Mouse (Mus musculus) heart, embryonic 16.5 days (tissue): ENCODE measurements at regions not wholly inside any gene's neighbourhood (a gene's known extent, or its start where the extent isn't known, plus 50 kb on each side); places are given as distances from the start of the nearest gene placed in this dataset.

Source experiments
- ATAC-seq: fragments of 200-750 bp; cut with Nextera tagmentation; replicated peaks from 2 replicates; pipeline ENCODE4 v1.8.0; 2017; ENCODE audit warnings: moderate number of reproducible peaks; ENCODE audit not compliant: insufficient read depth, low FRiP score; ENCODE audit errors: extremely low read depth
- H3K27ac ChIP-seq: fragments of 300-500 bp; sonication (generic); 2 replicates; pipeline ENCODE4 v1.5.1; 2014; ENCODE audit warnings: mild to moderate bottlenecking, low read length, control low read depth, moderate library complexity
- H3K27me3 ChIP-seq: fragments of 300-500 bp; sonication (generic); 2 replicates; pipeline ENCODE4 v1.6.1; 2014; ENCODE audit warnings: low read length, mixed read lengths; ENCODE audit not compliant: control insufficient read depth, insufficient read depth
- H3K36me3 ChIP-seq: fragments of 300-500 bp; sonication (generic); 2 replicates; pipeline ENCODE4 v1.6.1; 2014; ENCODE audit not compliant: control insufficient read depth, insufficient read depth
- H3K4me1 ChIP-seq: fragments of 300-500 bp; sonication (generic); 2 replicates; pipeline ENCODE4 v1.6.1; 2014; ENCODE audit warnings: low read length, mixed read lengths; ENCODE audit not compliant: control insufficient read depth, insufficient read depth
- H3K4me2 ChIP-seq: fragments of 300-500 bp; sonication (generic); 2 replicates; pipeline ENCODE4 v1.6.1; 2014; ENCODE audit warnings: low read depth, mild to moderate bottlenecking, control low read depth, low read length
- H3K4me3 ChIP-seq: fragments of 300-500 bp; sonication (generic); 2 replicates; pipeline ENCODE4 v1.5.1; 2014; ENCODE audit warnings: mild to moderate bottlenecking, control low read depth, low read length
- H3K9ac ChIP-seq: fragments of 300-500 bp; sonication (generic); 2 replicates; pipeline ENCODE4 v1.6.1; 2014; ENCODE audit warnings: low read length, control low read depth
- H3K9me3 ChIP-seq: fragments of 300-500 bp; sonication (generic); replicated peaks from 2 replicates; pipeline ENCODE4 v1.6.1; 2016; ENCODE audit warnings: low read length; ENCODE audit not compliant: control insufficient read depth
- WGBS: fragments of 180-500 bp; shearing (Covaris S2); extraction: QIAGEN DNeasy Blood & Tissue Kit; methylation state at CpG from one replicate; pipeline ENCODE4 v1.1.7; 2014; 5-methylcytosine and 5-hydroxymethylcytosine counted together

DNA sequence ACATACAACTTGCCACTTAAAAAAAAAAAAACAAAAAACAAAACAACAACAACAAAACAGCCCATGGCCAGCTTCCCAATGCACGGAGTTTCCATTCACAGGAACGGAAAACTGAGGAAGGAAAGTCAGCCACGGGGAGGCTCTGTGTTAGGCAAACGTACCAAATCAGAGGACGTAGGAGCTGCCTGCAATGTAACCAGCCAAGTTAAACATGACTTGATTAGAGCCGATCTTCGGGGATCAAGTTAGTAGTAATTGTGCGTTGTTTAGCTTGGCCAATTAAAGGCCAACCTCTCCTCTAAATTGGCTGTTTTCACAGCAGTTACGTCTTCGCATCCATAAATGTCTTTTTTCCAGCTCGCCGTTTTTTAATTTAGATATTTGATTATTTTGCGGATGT is 190.7 kb downstream of the Cd83 start:
- H3K4me2 ChIP-seq, result no peak overlapping the region
- WGBS, result 77% methylated on average over 13 of the region's 13 CpGs
- H3K27ac ChIP-seq, result no peak overlapping the region
- no peaks in the 10 kb centered on the region for H3K27me3 ChIP-seq
- no peak for ATAC-seq
- no peaks in the 10 kb centered on the region for H3K9me3 ChIP-seq
- no peak overlapping the region for H3K9ac ChIP-seq
- no peaks in the 10 kb centered on the region for H3K36me3 ChIP-seq
- H3K4me3 ChIP-seq, result no peak overlapping the region
- H3K4me1 ChIP-seq, result peaks cover 2% of the 10 kb centered on the region; the same call in 1 of the 2 replicates

DNA sequence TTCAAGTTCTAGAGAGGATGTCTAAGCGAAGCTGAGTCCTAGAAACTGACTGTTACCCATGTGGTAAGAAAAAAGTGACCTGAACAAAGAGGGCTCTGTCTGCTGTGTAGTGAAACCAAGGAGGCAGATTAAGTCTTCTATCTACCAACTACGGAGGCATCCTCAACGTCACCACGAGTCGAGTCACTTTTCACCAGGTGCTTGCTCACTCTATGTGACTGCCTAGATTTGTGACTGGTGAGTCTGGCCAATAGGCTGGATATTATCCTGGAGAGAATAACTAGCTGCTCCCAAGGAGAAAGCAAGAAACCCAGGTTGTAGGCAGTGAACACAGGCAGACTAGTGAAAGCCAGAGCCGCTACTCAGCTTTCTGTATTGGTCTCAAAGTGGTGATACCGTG is 191.2 kb downstream of the Cd83 start:
- H3K4me2 ChIP-seq, result no peak overlapping the region
- H3K4me3 ChIP-seq, result no peak overlapping the region
- no peak for ATAC-seq
- H3K4me1 ChIP-seq, result peaks cover 2% of the 10 kb centered on the region; the same call in 1 of the 2 replicates
- 81% methylated on average over 7 of the region's 7 CpGs for WGBS
- no peak overlapping the region for H3K9ac ChIP-seq
- no peak overlapping the region for H3K27ac ChIP-seq
- no peaks in the 10 kb centered on the region for H3K9me3 ChIP-seq
- H3K27me3 ChIP-seq, result no peaks in the 10 kb centered on the region
- no peaks in the 10 kb centered on the region for H3K36me3 ChIP-seq

DNA sequence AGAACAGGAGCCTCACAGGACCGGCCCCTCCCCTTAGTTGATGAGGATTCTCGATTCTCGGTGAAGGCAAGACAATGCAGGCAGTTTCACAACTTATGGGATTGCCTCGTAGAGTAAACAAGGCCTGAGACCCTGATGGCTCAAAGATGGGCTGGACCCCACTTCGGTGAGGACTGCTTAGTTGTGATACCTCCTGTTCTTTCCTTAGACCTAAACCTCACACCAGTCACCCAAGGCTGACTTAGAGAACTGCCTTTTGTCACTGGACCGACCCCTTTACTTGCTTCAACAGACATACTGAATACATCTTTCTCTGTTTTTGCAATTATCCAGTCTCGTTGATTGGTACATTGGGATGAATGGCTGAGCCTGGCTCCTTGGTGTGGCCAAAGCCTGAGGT is 192.1 kb downstream of the Cd83 start:
- ATAC-seq, result no peak
- Histone ChIP-seq H3K27me3 (no peaks in the 10 kb centered on the region), H3K36me3 (no peaks in the 10 kb centered on the region), H3K4me3 (no peak overlapping the region), H3K27ac (no peak overlapping the region), H3K9me3 (no peaks in the 10 kb centered on the region), H3K9ac (no peak overlapping the region), H3K4me1 (peaks cover 2% of the 10 kb centered on the region; the same call in 1 of the 2 replicates), H3K4me2 (no peak overlapping the region)
- WGBS, result 65% methylated on average over 7 of the region's 7 CpGs

DNA sequence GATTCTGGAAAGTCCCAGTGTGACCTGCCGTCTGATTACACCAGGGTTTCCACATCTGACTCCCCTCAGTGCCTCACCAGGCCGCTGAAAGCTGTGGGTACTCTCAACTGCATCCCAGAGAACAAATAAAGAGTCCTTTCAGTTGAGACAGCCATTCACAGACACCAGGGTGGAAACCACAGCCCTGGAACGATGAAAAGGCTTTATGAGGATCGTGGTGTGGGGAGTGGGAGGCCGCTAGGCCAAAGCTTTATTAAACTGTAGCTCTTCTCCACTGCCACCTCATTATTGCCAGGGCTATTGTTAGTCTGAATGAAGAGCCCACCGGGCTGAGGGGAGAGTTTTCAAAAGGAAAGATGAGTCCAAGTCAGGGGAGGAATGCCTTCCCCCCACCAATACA is 202.8 kb downstream of the Cd83 start:
- no peaks in the 10 kb centered on the region for H3K36me3 ChIP-seq
- no peak for ATAC-seq
- 55% methylated on average over 6 of the region's 6 CpGs for WGBS
- no peak overlapping the region for H3K4me2 ChIP-seq
- no peak overlapping the region for H3K27ac ChIP-seq
- H3K4me3 ChIP-seq, result no peak overlapping the region
- H3K9me3 ChIP-seq, result no peaks in the 10 kb centered on the region
- no peak overlapping the region for H3K9ac ChIP-seq
- H3K4me1 ChIP-seq, result peaks cover 19% of the 10 kb centered on the region
- H3K27me3 ChIP-seq, result no peaks in the 10 kb centered on the region

DNA sequence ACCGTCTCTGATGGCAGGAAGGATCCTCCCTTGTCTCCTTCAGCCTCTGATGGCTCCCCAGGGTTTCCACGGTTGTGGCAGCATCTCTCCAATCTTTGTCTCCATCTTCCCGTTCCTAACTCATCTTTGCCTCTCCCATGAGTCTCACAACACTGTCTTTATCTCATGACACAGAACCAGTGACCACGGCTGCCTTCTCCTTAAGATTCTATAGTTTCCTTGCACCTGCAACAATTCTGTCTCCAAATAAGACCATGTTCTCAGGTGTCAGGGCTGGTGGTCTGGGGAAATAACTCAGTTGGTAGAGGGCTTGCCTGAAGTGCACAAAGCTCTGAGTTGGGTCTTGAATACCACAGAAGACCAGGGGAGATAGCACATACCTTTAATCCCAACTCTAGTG is 203.8 kb downstream of the Cd83 start:
- H3K27ac ChIP-seq, result no peak overlapping the region
- H3K4me3 ChIP-seq, result no peak overlapping the region
- H3K9ac ChIP-seq, result no peak overlapping the region
- no peaks in the 10 kb centered on the region for H3K36me3 ChIP-seq
- H3K4me2 ChIP-seq, result no peak overlapping the region
- no peaks in the 10 kb centered on the region for H3K27me3 ChIP-seq
- WGBS, result 88% methylated on average over 4 of the region's 4 CpGs
- no peaks in the 10 kb centered on the region for H3K9me3 ChIP-seq
- no peak for ATAC-seq
- H3K4me1 ChIP-seq, result peaks cover 19% of the 10 kb centered on the region

DNA sequence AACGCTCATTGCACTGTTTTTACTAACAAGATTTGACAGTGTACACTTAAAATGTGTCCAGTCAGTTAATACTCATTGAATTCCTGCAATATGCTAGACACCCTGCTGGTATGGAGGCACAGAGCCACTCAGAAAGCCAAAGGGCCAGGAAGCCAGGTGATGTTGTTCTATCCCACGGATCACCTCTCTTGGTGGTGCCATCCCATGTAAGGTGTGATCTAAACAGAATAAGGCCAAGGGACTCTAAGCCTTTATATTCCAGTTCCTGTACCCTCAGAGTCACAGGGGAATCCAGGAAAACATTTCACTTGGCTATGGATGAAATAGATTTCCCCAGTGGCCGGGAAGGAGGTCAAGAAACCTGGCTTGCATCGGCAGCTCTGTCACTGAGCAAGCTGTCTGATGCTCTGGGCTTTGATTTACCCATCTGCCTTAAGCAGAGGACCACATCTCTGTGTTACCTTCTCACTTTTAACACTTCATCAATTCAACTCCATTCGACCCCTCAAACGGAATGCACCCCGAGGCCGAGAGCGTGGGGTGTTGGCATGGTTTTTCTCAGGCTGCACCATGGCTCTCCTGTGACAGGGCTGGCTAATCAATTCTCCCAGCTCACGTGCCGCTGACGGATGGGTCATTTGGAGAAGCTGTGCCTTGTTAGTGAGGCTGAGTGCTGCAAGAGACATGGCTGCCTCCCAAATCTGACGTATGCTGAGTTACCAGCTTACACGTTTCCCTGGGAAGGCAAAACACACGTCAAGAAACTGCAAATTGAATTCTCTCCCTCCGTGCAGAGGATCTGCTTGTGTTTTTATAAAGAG is 205.9 kb downstream of the Cd83 start:
- peak overlapping the region; percentile 37 for H3K4me2 ChIP-seq
- ATAC-seq, result no peak
- no peaks in the 10 kb centered on the region for H3K9me3 ChIP-seq
- H3K4me3 ChIP-seq, result no peak overlapping the region
- no peaks in the 10 kb centered on the region for H3K27me3 ChIP-seq
- H3K4me1 ChIP-seq, result peaks cover 23% of the 10 kb centered on the region
- H3K36me3 ChIP-seq, result no peaks in the 10 kb centered on the region
- WGBS, result 34% methylated on average over 16 of the region's 16 CpGs
- H3K9ac ChIP-seq, result no peak overlapping the region
- no peak overlapping the region for H3K27ac ChIP-seq

DNA sequence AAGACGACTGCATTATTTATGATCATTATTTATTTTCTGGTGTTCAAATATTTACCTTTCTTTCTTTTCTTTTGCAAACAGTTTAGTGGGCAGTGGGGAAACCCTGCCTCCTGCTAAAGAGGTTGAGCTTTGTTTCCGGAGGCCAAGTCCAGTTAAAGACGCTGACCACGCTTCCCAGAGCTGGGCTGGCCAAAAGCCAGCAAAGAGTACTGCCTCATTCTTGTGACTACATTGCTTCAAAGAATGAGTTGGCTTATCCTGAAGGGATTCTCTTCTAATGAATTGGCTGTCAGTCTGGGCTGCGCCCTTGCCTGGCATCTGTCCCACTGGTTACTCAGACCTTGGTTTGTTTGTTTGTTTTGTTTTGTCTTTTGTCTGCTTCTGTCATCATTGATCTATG is 207.2 kb downstream of the Cd83 start:
- H3K9ac ChIP-seq, result no peak overlapping the region
- no peaks in the 10 kb centered on the region for H3K9me3 ChIP-seq
- H3K4me2 ChIP-seq, result no peak overlapping the region
- no peaks in the 10 kb centered on the region for H3K27me3 ChIP-seq
- ATAC-seq, result no peak
- H3K36me3 ChIP-seq, result no peaks in the 10 kb centered on the region
- no peak overlapping the region for H3K27ac ChIP-seq
- H3K4me3 ChIP-seq, result no peak overlapping the region
- H3K4me1 ChIP-seq, result peaks cover 24% of the 10 kb centered on the region
- 14% methylated on average over 5 of the region's 5 CpGs for WGBS

DNA sequence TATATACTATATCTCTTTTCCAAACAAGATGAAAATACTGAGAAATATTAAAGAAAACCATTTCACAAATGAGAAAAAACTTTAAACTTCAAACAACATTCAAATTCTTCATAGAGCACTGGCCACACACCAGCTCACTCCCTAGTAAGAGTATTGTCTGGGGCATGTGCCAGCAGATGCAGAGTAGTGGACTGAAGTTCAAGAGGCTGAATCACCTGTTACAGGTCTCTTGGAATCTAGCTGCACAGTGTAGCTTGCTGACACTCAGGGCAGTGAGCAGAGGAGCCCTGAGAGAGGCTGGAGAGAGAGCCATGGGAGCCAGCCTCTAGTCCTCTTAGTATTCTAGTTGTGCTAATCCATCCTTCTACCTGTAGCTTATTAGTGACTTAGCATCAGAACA is 208.4 kb downstream of the Cd83 start:
- Histone ChIP-seq H3K4me2 (no peak overlapping the region), H3K9ac (no peak overlapping the region), H3K27me3 (no peaks in the 10 kb centered on the region), H3K36me3 (no peaks in the 10 kb centered on the region), H3K27ac (no peak overlapping the region), H3K4me3 (no peak overlapping the region), H3K4me1 (peaks cover 22% of the 10 kb centered on the region), H3K9me3 (no peaks in the 10 kb centered on the region)
- ATAC-seq, result no peak

DNA sequence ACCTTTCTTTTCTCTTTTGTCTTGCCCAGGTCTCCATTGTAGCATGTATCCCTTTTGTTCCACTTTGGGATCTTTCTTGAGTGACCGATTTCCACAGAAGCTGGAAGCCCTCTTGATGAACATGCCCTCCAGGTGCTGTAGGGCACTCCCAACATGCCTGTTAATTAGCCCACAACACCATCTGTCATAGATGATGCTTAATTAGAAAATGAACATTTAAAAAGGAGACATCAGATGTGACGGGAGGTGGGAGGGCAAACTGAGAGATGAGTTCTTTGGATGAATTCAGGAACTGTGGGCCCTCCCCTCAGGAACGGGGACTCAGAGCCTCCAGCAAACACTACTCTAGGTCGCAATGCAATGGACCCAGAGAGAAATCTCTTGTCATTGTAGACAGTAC is 209.8 kb downstream of the Cd83 start:
- no peak overlapping the region for H3K9ac ChIP-seq
- no peaks in the 10 kb centered on the region for H3K27me3 ChIP-seq
- 88% methylated on average over 4 of the region's 4 CpGs for WGBS
- no peak overlapping the region for H3K4me2 ChIP-seq
- no peaks in the 10 kb centered on the region for H3K9me3 ChIP-seq
- no peaks in the 10 kb centered on the region for H3K36me3 ChIP-seq
- no peak for ATAC-seq
- H3K4me3 ChIP-seq, result no peak overlapping the region
- H3K27ac ChIP-seq, result no peak overlapping the region
- peaks cover 22% of the 10 kb centered on the region for H3K4me1 ChIP-seq
